ENCODE assay signal across 8 mouse cellular contexts in the genomic region with DNA sequence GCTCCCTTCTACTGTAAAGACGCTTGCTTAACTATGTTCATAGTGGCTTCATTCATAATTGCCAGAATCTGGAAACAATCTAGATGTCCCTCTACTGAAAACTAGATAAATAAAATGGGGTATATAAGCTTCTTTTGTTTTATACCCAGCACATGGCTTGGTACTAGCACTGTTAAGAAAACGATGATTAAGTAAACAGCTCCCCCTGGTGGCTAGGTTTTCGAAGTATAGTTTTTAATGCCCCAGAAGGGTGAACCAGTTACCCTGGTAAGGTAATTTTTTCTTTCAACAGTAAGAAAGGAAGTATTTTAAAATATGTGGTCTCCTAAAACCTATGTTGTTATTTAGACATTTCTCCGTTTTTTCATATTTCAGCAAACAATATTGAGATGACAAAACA. TPM values are rescaled to one million over a fixed set of nuclear protein-coding genes. Genes with fewer than 3 reads are reported as not detected.
DNase-seq lines count a peak whose midpoint lies in the region; ATAC-seq lines count a peak whose summit lies in the region.

No protein-coding gene starts in this region.

- no peak; the same call in 1 of the 2 replicates for ATAC-seq in granulocyte monocyte progenitor cell, adult 5-6 weeks (replicated peaks; ENCODE audit: poor library complexity, severe bottlenecking)

- DNase-seq in kidney, adult 9 months: peak; percentile 60
- DNase-seq in kidney, adult 11 months: no peak
- peak; percentile 3 to 15 for DNase-seq in CD8-positive naive resting alpha-beta T cell, adult 2 months (ENCODE audit: low read depth in 2 of 2, low spot score in 2 of 2)
- DNase-seq in MEL-GATA-1-ER (ENCODE audit: extremely low read depth, low read depth): peak; percentile 47
- peak; percentile 15 for DNase-seq in embryo, embryonic 9.5 days (ENCODE audit: extremely low spot score)
- DNase-seq in retina, adult 2 months (ENCODE audit: low read depth, low spot score): peak; percentile 11
- no peak for DNase-seq in gastrocnemius, postnatal 25 days

RNA-seq across cellular contexts. Expression of a gene that starts 58.0 kb away (rescaled TPM):
- not detected in 2 replicates for total RNA-seq in granulocyte monocyte progenitor cell, adult 5-6 weeks (2014; fragmentation: Nextera tagmentation)
- not detected in 2 replicates for total RNA-seq in granulocyte monocyte progenitor cell, adult 5-6 weeks (2017)
- total RNA-seq in gastrocnemius, postnatal 25 days (2021): 1 to 10 TPM; 6.2 to 7.2 TPM

Comparison
In these comparisons a context has a peak if more than half of its experiments do, and no peak if none do; other contexts are left out.
1. DNase-seq: peak in kidney, adult 9 months (single experiment), CD8-positive naive resting alpha-beta T cell, adult 2 months (2 of 2), MEL-GATA-1-ER (single experiment), embryo, embryonic 9.5 days (single experiment) and retina, adult 2 months (single experiment); none in kidney, adult 11 months (single experiment) and gastrocnemius, postnatal 25 days (single experiment).
2. RNA of a gene that starts 58.0 kb away (total RNA-seq): 6.2 to 7.2 TPM in gastrocnemius, postnatal 25 days; not detected in granulocyte monocyte progenitor cell, adult 5-6 weeks; every median in the first group is over 4 times any median in the second.